Comparison of ENCODE assay signal across 9 mouse cellular contexts in the genomic region with DNA sequence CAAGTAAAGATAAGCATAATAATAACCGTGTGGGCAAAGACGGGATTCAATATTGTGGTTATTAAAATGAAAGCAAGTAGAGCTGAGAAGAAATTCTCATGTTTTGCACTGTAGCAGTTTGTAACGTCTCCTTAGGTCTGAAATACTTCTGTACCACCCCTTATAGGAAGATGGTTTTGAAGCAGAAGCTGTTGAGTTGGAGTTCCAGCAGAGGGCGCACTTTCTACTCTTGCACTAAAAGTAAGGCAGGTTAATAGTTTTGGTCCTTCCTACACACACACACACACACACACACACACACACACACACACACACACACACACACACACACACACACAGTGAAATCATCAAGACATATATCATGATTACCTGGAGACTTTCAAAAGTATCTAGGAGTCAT.
A peak's percentile ranks its signal among the peaks of the same experiment; 100 is the strongest.
DNase-seq lines count a peak whose midpoint lies in the region; ATAC-seq and TF ChIP-seq lines count a peak whose summit lies in the region.
"Had no signal": no experiment of that assay in that cellular context is flagged by ENCODE, and none has a peak within 500 bp of the region (broad histone marks: within the 10 kb centered on the region; RNA-seq: fewer than 3 reads in every experiment).

No protein-coding gene starts in this region.

- TF ChIP-seq POLR2A in thymus, adult 2 months (IDR thresholded peaks at IDR 0.05; ENCODE audit: control insufficient read depth, extremely low read depth, insufficient read depth, low read length, poor library complexity), result no peak

- no peak overlapping the region for H3K27ac ChIP-seq in hindbrain, embryonic 10.5 days
- no peak overlapping the region for H3K27ac ChIP-seq in hindbrain, embryonic 13.5 days
- no peak overlapping the region for H3K27ac ChIP-seq in thymus, adult 2 months (ENCODE audit: control insufficient read depth, insufficient read depth, low read length)
- no peak overlapping the region for H3K27ac ChIP-seq in liver, embryonic 14.5 days
- H3K27ac ChIP-seq in intestine, embryonic 16.5 days (ENCODE audit: low read length), result no peak overlapping the region
- H3K27ac ChIP-seq: embryonic facial prominence, embryonic 13.5 days had no signal

- no peak overlapping the region for H3K9ac ChIP-seq in hindbrain, embryonic 13.5 days
- no peak overlapping the region for H3K9ac ChIP-seq in liver, embryonic 14.5 days (replicated peaks)
- H3K9ac ChIP-seq in intestine, embryonic 16.5 days (ENCODE audit: low read depth, low read length), result no peak overlapping the region
- H3K9ac ChIP-seq: embryonic facial prominence, embryonic 13.5 days had no signal

- H3K4me2 ChIP-seq in hindbrain, embryonic 13.5 days, result no peak overlapping the region
- no peak overlapping the region for H3K4me2 ChIP-seq in liver, embryonic 14.5 days (ENCODE audit: low read depth)
- H3K4me2 ChIP-seq in intestine, embryonic 16.5 days (ENCODE audit: low read depth, low read length), result no peak overlapping the region
- H3K4me2 ChIP-seq: embryonic facial prominence, embryonic 13.5 days had no signal

- H3K4me3 ChIP-seq in hindbrain, embryonic 10.5 days, result no peak overlapping the region
- no peak overlapping the region for H3K4me3 ChIP-seq in hindbrain, embryonic 13.5 days
- no peak overlapping the region for H3K4me3 ChIP-seq in thymus, adult 2 months (ENCODE audit: control insufficient read depth, insufficient read depth, low read length)
- H3K4me3 ChIP-seq in liver, embryonic 14.5 days (ENCODE audit: insufficient read depth in 1 of 2, low read depth in 2 of 2, low read length in 2 of 2), result no peak overlapping the region
- H3K4me3 ChIP-seq in intestine, embryonic 16.5 days (ENCODE audit: low read length), result no peak overlapping the region
- H3K4me3 ChIP-seq: embryonic facial prominence, embryonic 13.5 days had no signal

- WGBS in hindbrain, embryonic 10.5 days, result 34% methylated on average over 4 of the region's 4 CpGs
- WGBS in hindbrain, embryonic 13.5 days, result 38% methylated on average over 4 of the region's 4 CpGs
- 19% methylated on average over 4 of the region's 4 CpGs for WGBS in thymus, adult 2 months
- WGBS in liver, embryonic 14.5 days (ENCODE audit: insufficient replicate concordance), result 11% methylated on average over 4 of the region's 4 CpGs
- WGBS in intestine, embryonic 16.5 days, result 29% methylated on average over 4 of the region's 4 CpGs

- H3K9me3 ChIP-seq in hindbrain, embryonic 10.5 days, result no peaks in the 10 kb centered on the region
- no peaks in the 10 kb centered on the region for H3K9me3 ChIP-seq in hindbrain, embryonic 13.5 days
- H3K9me3 ChIP-seq in liver, embryonic 14.5 days (ENCODE audit: control insufficient read depth, low read length), result no peaks in the 10 kb centered on the region
- no peaks in the 10 kb centered on the region for H3K9me3 ChIP-seq in intestine, embryonic 16.5 days (ENCODE audit: control insufficient read depth, low read length)
- H3K9me3 ChIP-seq: embryonic facial prominence, embryonic 13.5 days had no signal

- no peak for TF ChIP-seq EP300 in liver, embryonic 14.5 days (IDR thresholded peaks at IDR 0.05; ENCODE audit: low read depth)

- peaks cover 7% of the 10 kb centered on the region; the same call in 1 of the 2 replicates for H3K4me1 ChIP-seq in hindbrain, embryonic 10.5 days (replicated peaks)
- peaks cover 6% of the 10 kb centered on the region; the same call in 1 of the 2 replicates for H3K4me1 ChIP-seq in hindbrain, embryonic 13.5 days (replicated peaks)
- H3K4me1 ChIP-seq in thymus, adult 2 months (replicated peaks; ENCODE audit: control insufficient read depth, insufficient read depth, low read length), result no peaks in the 10 kb centered on the region
- no peaks in the 10 kb centered on the region for H3K4me1 ChIP-seq in liver, embryonic 14.5 days (replicated peaks; ENCODE audit: control insufficient read depth in 2 of 2, insufficient read depth in 2 of 2, low read length in 1 of 2)
- H3K4me1 ChIP-seq in intestine, embryonic 16.5 days (ENCODE audit: control insufficient read depth, insufficient read depth, low read length), result no peaks in the 10 kb centered on the region
- H3K4me1 ChIP-seq: embryonic facial prominence, embryonic 13.5 days had no signal

- no peaks in the 10 kb centered on the region for H3K27me3 ChIP-seq in hindbrain, embryonic 10.5 days (ENCODE audit: insufficient read depth, poor library complexity, severe bottlenecking)
- no peaks in the 10 kb centered on the region for H3K27me3 ChIP-seq in hindbrain, embryonic 13.5 days
- H3K27me3 ChIP-seq in thymus, adult 2 months (ENCODE audit: control insufficient read depth, insufficient read depth, low read length), result no peaks in the 10 kb centered on the region
- H3K27me3 ChIP-seq in liver, embryonic 14.5 days (ENCODE audit: control insufficient read depth, insufficient read depth, low read length), result no peaks in the 10 kb centered on the region
- no peaks in the 10 kb centered on the region for H3K27me3 ChIP-seq in intestine, embryonic 16.5 days (replicated peaks; ENCODE audit: control insufficient read depth, insufficient read depth, low read length)
- H3K27me3 ChIP-seq: embryonic facial prominence, embryonic 13.5 days had no signal

- ATAC-seq in hindbrain, embryonic 13.5 days (ENCODE audit: low FRiP score), result no peak
- ATAC-seq in liver, embryonic 14.5 days (ENCODE audit: insufficient read depth), result no peak
- ATAC-seq in intestine, embryonic 16.5 days, result no peak

- H3K36me3 ChIP-seq in hindbrain, embryonic 10.5 days, result no peaks in the 10 kb centered on the region
- no peaks in the 10 kb centered on the region for H3K36me3 ChIP-seq in hindbrain, embryonic 13.5 days
- H3K36me3 ChIP-seq in thymus, adult 2 months (ENCODE audit: control insufficient read depth, insufficient read depth, low read length), result no peaks in the 10 kb centered on the region
- no peaks in the 10 kb centered on the region for H3K36me3 ChIP-seq in liver, embryonic 14.5 days (replicated peaks; ENCODE audit: control insufficient read depth, insufficient read depth, low read depth)
- H3K36me3 ChIP-seq in intestine, embryonic 16.5 days (ENCODE audit: control insufficient read depth, insufficient read depth, low read length), result no peaks in the 10 kb centered on the region
- H3K36me3 ChIP-seq: embryonic facial prominence, embryonic 13.5 days had no signal

- peak; percentile 31 for DNase-seq in hindbrain, embryonic 10.5 days (ENCODE audit: low spot score)
- peak; percentile 24 for DNase-seq in thymus, postnatal 14 days
- no peak for DNase-seq in thymus, adult 2 months
- peak; percentile 14 for DNase-seq in embryo, embryonic 11.5 days (ENCODE audit: low read depth, low spot score)
- DNase-seq in liver, embryonic 14.5 days (ENCODE audit: low read depth in 3 of 3, low spot score in 3 of 3), result peak; percentile 3 to 10 (median 7)
- DNase-seq in ovary, adult 18-20 months (ENCODE audit: low spot score), result no peak

- TF ChIP-seq CTCF in thymus, adult 2 months (IDR thresholded peaks at IDR 0.05; ENCODE audit: borderline replicate concordance, control insufficient read depth, extremely low read depth, insufficient read depth, low read length, poor library complexity), result no peak
- peak; percentile 46; the same call in 1 of the 2 replicates for TF ChIP-seq CTCF in liver, embryonic 14.5 days (IDR thresholded peaks at IDR 0.05; ENCODE audit: low read depth)

Comparison
In these comparisons a context has a peak if more than half of its experiments do, and no peak if none do; other contexts are left out.
1. DNase-seq: peak in hindbrain, embryonic 10.5 days (single experiment), thymus, postnatal 14 days (single experiment), embryo, embryonic 11.5 days (single experiment) and liver, embryonic 14.5 days (3 of 3); none in thymus, adult 2 months (single experiment) and ovary, adult 18-20 months (single experiment).